Mouse (Mus musculus): ENCODE results near the gene Dennd2a.

GRCm38 (mm10) chr6:39527811-39528210, 29.9 kb downstream of the Dennd2a start:
- no peak for TF ChIP-seq CTCF (IDR thresholded peaks at IDR 0.05; ENCODE audit: low read depth, low read length)
- no peak for TF ChIP-seq POLR2A (IDR thresholded peaks at IDR 0.05; ENCODE audit: borderline replicate concordance, low read depth, low read length)
